Mouse (Mus musculus) forebrain, embryonic 13.5 days (tissue): ENCODE data around the gene Sh3pxd2a. TPM values are rescaled to one million over a fixed set of nuclear protein-coding genes. Genes with fewer than 3 reads are reported as not detected.
A peak's percentile ranks its signal among the peaks of the same experiment; 100 is the strongest.

Experiments
- ATAC-seq: fragments of 200-750 bp; cut with Nextera tagmentation; 2 replicates; pipeline ENCODE4 v1.8.0; 2017
- H3K27ac ChIP-seq: fragments of 300-500 bp; sonication (generic); 2 replicates; pipeline ENCODE4 v1.5.1; 2015; ENCODE audit warnings: inconsistent platforms, mild to moderate bottlenecking, moderate library complexity
- H3K27me3 ChIP-seq: fragments of 300-500 bp; sonication (generic); 2 replicates; pipeline ENCODE4 v1.6.1; 2015; ENCODE audit warnings: mild to moderate bottlenecking, inconsistent platforms
- H3K36me3 ChIP-seq: fragments of 300-500 bp; sonication (generic); 2 replicates; pipeline ENCODE4 v1.6.1; 2015; ENCODE audit warnings: mild to moderate bottlenecking, inconsistent platforms; ENCODE audit not compliant: poor library complexity, severe bottlenecking
- H3K4me1 ChIP-seq: fragments of 300-500 bp; sonication (generic); 2 replicates; pipeline ENCODE4 v1.6.1; 2015; ENCODE audit warnings: inconsistent platforms
- H3K4me2 ChIP-seq: fragments of 300-500 bp; sonication (generic); 2 replicates; pipeline ENCODE4 v1.6.1; 2015; ENCODE audit warnings: inconsistent platforms, mild to moderate bottlenecking, moderate library complexity
- H3K4me3 ChIP-seq: fragments of 300-500 bp; sonication (generic); 2 replicates; pipeline ENCODE4 v1.5.1; 2015; ENCODE audit warnings: mild to moderate bottlenecking, inconsistent platforms
- H3K9ac ChIP-seq: fragments of 300-500 bp; sonication (generic); 2 replicates; pipeline ENCODE4 v1.6.1; 2015; ENCODE audit warnings: mild to moderate bottlenecking, inconsistent platforms
- H3K9me3 ChIP-seq: fragments of 300-500 bp; sonication (generic); replicated peaks from 2 replicates; pipeline ENCODE4 v1.6.1; 2016; ENCODE audit warnings: inconsistent platforms
- WGBS: fragments of 180-500 bp; shearing (Covaris S2); methylation state at CpG from one replicate; pipeline ENCODE4 v1.1.7; 2015; 5-methylcytosine and 5-hydroxymethylcytosine counted together
- polyA plus RNA-seq: library from polyadenylated mRNA; unstranded; fragments of >200 nt; fragmentation: Nextera tagmentation; extraction: Ambion mirVana; gene quantifications from 2 replicates; pipeline ENCODE4 v1.2.1, GENCODE M21; 2015

The Sh3pxd2a gene
- polyA plus RNA-seq, 1 experiment from 2014 or later = 3.6 TPM

DNA sequence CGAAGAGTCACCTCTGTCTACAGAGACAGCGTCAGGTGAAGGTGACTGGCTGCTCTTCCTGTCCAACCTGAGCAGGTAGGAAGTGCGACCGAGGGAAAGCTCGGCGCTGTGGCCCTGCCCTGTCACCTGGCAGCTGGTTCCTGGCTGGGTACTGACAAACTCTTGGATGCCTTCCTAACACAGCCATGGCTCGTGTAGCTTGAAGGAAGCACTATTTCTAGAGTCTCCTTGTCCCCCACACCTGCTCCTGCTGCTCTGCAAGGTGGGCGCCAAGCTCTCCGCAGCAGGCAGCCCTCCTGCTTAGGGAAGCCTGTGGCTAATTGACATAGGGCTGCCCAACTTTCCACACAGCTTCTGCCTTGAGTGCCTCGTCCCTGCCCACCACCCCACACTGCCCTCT is 158.8 kb downstream of the Sh3pxd2a start:
- Histone ChIP-seq H3K36me3 (no peaks in the 10 kb centered on the region), H3K27me3 (no peaks in the 10 kb centered on the region), H3K4me2 (no peak overlapping the region), H3K4me1 (peaks cover 25% of the 10 kb centered on the region), H3K9ac (no peak overlapping the region), H3K4me3 (no peak overlapping the region), H3K27ac (no peak overlapping the region), H3K9me3 (no peaks in the 10 kb centered on the region)
- 91% methylated on average over 10 of the region's 10 CpGs for WGBS
- no peak for ATAC-seq

DNA sequence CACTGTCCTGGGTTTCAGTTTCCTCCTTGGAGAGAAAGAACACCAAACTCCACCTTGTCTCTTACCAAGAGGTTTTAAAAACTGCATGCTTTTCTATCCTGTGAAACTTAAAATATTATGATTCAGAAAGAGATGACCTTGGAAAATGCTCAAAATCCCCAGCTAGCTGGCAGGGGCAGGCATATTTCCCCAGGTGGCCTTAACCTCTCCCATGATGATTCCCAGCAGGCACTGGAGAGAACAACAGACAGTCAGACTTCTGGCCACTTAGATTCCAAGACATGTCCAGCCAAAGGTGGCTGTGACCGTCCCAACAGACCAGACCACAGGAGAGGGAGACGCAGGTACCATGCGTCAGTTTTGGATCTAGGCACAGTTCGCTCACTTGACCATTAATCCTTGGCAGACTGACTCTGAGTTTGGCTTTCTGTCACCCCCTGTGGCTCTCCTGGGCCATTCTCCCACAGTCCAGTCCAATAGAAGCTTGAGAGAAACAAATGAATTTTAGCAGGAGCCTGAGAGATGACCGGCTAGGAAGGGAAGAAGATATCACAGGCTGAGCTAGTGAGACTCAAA is 159.9 kb downstream of the Sh3pxd2a start:
- no peak overlapping the region for H3K4me3 ChIP-seq
- no peaks in the 10 kb centered on the region for H3K27me3 ChIP-seq
- H3K4me2 ChIP-seq = no peak overlapping the region
- peaks cover 25% of the 10 kb centered on the region for H3K4me1 ChIP-seq
- no peak overlapping the region for H3K9ac ChIP-seq
- H3K9me3 ChIP-seq = no peaks in the 10 kb centered on the region
- H3K36me3 ChIP-seq = no peaks in the 10 kb centered on the region
- H3K27ac ChIP-seq = no peak overlapping the region
- ATAC-seq = no peak
- 88% methylated on average over 5 of the region's 5 CpGs for WGBS

- 84% methylated on average over 10 of the region's 10 CpGs for WGBS
- no peak overlapping the region for H3K27ac ChIP-seq
- no peaks in the 10 kb centered on the region for H3K9me3 ChIP-seq
- H3K9ac ChIP-seq = no peak overlapping the region
- H3K4me3 ChIP-seq = no peak overlapping the region
- H3K4me2 ChIP-seq = no peak overlapping the region
- H3K4me1 ChIP-seq = peaks cover 25% of the 10 kb centered on the region
- no peaks in the 10 kb centered on the region for H3K36me3 ChIP-seq
- no peaks in the 10 kb centered on the region for H3K27me3 ChIP-seq
- ATAC-seq = no peak
Measured at GRCm38 (mm10) chr19:47303128-47303527, 161.1 kb downstream of the Sh3pxd2a start.

- Histone ChIP-seq H3K27me3 (no peaks in the 10 kb centered on the region), H3K9ac (no peak overlapping the region), H3K4me1 (peaks cover 25% of the 10 kb centered on the region), H3K27ac (peak overlapping the region; percentile 79), H3K9me3 (no peaks in the 10 kb centered on the region), H3K4me2 (peak overlapping the region; percentile 43), H3K36me3 (no peaks in the 10 kb centered on the region), H3K4me3 (no peak overlapping the region)
- peak; percentile 50 for ATAC-seq
- 57% methylated on average over 21 of the region's 21 CpGs for WGBS
Measured at GRCm38 (mm10) chr19:47302191-47302852, 161.9 kb downstream of the Sh3pxd2a start.

- Histone ChIP-seq H3K4me1 (peaks cover 25% of the 10 kb centered on the region), H3K36me3 (no peaks in the 10 kb centered on the region), H3K27me3 (no peaks in the 10 kb centered on the region), H3K4me3 (no peak overlapping the region), H3K27ac (peak overlapping the region; percentile 79), H3K9ac (peak overlapping the region; percentile 17; the same call in 1 of the 2 replicates), H3K4me2 (peak overlapping the region; percentile 43), H3K9me3 (no peaks in the 10 kb centered on the region)
- ATAC-seq = peak; percentile 76
- WGBS = 6% methylated on average over 19 of the region's 19 CpGs
Measured at GRCm38 (mm10) chr19:47301303-47302190, 162.7 kb downstream of the Sh3pxd2a start.

- Histone ChIP-seq H3K36me3 (no peaks in the 10 kb centered on the region), H3K27ac (no peak overlapping the region), H3K4me3 (no peak overlapping the region), H3K9ac (no peak overlapping the region), H3K4me2 (no peak overlapping the region), H3K4me1 (peaks cover 25% of the 10 kb centered on the region), H3K27me3 (no peaks in the 10 kb centered on the region), H3K9me3 (no peaks in the 10 kb centered on the region)
- ATAC-seq = no peak
- WGBS = 72% methylated on average over 11 of the region's 11 CpGs
Measured at GRCm38 (mm10) chr19:47298100-47298499, 166.1 kb downstream of the Sh3pxd2a start.

GRCm38 (mm10) chr19:47292451-47292951 is 171.7 kb downstream of the Sh3pxd2a start:
- H3K9me3 ChIP-seq = no peaks in the 10 kb centered on the region
- H3K9ac ChIP-seq = no peak overlapping the region
- H3K27me3 ChIP-seq = no peaks in the 10 kb centered on the region
- H3K36me3 ChIP-seq = no peaks in the 10 kb centered on the region
- no peak for ATAC-seq
- WGBS = 43% methylated on average over 7 of the region's 7 CpGs
- peaks cover 18% of the 10 kb centered on the region for H3K4me1 ChIP-seq
- no peak overlapping the region for H3K4me2 ChIP-seq
- no peak overlapping the region for H3K4me3 ChIP-seq
- no peak overlapping the region for H3K27ac ChIP-seq

GRCm38 (mm10) chr19:47291307-47292080 is 172.7 kb downstream of the Sh3pxd2a start:
- no peak; the same call in 1 of the 2 replicates for ATAC-seq
- no peak overlapping the region for H3K4me3 ChIP-seq
- no peaks in the 10 kb centered on the region for H3K9me3 ChIP-seq
- H3K4me2 ChIP-seq = no peak overlapping the region
- no peak overlapping the region for H3K27ac ChIP-seq
- no peak overlapping the region for H3K9ac ChIP-seq
- WGBS = 30% methylated on average over 7 of the region's 7 CpGs
- H3K36me3 ChIP-seq = no peaks in the 10 kb centered on the region
- H3K27me3 ChIP-seq = no peaks in the 10 kb centered on the region
- H3K4me1 ChIP-seq = peaks cover 18% of the 10 kb centered on the region

DNA sequence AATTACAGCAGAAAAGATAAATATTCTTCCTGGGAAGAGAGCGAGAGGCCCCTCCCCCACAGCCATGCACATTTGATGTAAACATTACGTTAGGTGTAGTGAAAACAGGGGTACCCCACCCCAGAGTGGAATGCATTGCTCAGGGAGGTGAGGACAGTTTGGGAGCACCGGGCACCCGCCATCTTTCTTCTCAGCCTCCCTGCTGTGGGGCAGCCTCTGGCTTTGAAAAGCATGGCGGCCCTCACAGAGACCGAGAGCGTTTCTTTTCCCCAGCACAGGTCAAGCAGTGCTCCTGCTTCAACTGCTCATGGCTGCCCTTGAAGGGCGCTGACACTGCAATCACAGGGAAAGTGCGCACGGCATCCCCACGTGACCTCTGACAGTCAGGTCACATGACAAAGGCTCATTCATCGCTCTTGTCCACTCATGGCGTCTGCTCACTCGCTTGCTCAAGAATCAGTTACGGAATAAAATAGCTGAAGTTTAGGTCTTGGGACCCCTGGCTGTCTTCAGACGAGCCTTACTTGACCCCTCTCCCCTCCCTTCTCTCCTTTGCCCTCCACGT is 177.2 kb downstream of the Sh3pxd2a start:
- H3K27ac ChIP-seq = no peak overlapping the region

DNA sequence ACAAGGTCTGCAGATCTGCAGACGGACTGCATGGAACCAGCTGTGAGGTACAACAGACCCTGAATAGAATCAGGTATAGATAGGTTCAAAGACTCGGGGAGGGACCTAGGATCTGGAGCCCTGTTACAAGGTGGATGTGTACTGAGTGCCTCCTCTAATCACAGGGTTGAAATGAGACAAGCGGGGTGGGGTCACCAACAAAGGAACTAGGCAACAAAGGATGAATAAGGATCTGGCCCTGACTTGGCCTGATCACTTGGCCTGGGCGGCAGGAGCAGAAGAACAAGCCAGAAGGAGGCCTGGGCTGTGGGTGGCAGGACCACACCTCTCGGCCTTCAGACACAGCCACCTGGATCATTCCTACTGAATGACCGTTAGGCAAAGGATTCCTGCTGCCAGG is 178.6 kb downstream of the Sh3pxd2a start:
- H3K36me3 ChIP-seq = peaks cover 18% of the 10 kb centered on the region
- H3K27me3 ChIP-seq = no peaks in the 10 kb centered on the region
- H3K4me3 ChIP-seq = no peak overlapping the region
- no peaks in the 10 kb centered on the region for H3K9me3 ChIP-seq
- ATAC-seq = no peak
- no peak overlapping the region for H3K9ac ChIP-seq
- 71% methylated on average over 6 of the region's 6 CpGs for WGBS
- H3K27ac ChIP-seq = no peak overlapping the region
- no peak overlapping the region for H3K4me2 ChIP-seq
- no peaks in the 10 kb centered on the region for H3K4me1 ChIP-seq

More for the DNA sequence above, 177.2 kb downstream of the Sh3pxd2a start:
- no peak overlapping the region for H3K4me2 ChIP-seq
- 80% methylated on average over 17 of the region's 17 CpGs for WGBS
- H3K36me3 ChIP-seq = peaks cover 18% of the 10 kb centered on the region
- H3K9ac ChIP-seq = no peak overlapping the region
- H3K9me3 ChIP-seq = no peaks in the 10 kb centered on the region
- peaks cover 10% of the 10 kb centered on the region for H3K4me1 ChIP-seq
- H3K27me3 ChIP-seq = no peaks in the 10 kb centered on the region
- no peak overlapping the region for H3K4me3 ChIP-seq
- no peak for ATAC-seq

GRCm38 (mm10) chr19:47282688-47283215 is 181.4 kb downstream of the Sh3pxd2a start:
- Histone ChIP-seq H3K4me2 (no peak overlapping the region), H3K4me1 (peaks cover 11% of the 10 kb centered on the region; the same call in 1 of the 2 replicates), H3K4me3 (no peak overlapping the region), H3K36me3 (peaks cover 21% of the 10 kb centered on the region), H3K9ac (no peak overlapping the region), H3K27ac (no peak overlapping the region), H3K27me3 (no peaks in the 10 kb centered on the region), H3K9me3 (no peaks in the 10 kb centered on the region)
- ATAC-seq = no peak
- 97% methylated on average over 17 of the region's 17 CpGs for WGBS
